Mouse (Mus musculus) heart, postnatal 0 days (tissue): ENCODE results near the gene Mpv17.

Experiments used
- CTCF ChIP-seq: IDR thresholded peaks from 2 replicates; pipeline ENCODE4 v1.5.1; 2016; ENCODE audit warnings: antibody characterized with exemption, control low read depth, low read depth
- EP300 ChIP-seq: IDR thresholded peaks from 2 replicates; pipeline ENCODE4 v1.6.1; 2016; ENCODE audit warnings: antibody characterized with exemption, low read depth

- no peak for TF ChIP-seq CTCF
- TF ChIP-seq EP300: no peak
Measured at GRCm38 (mm10) chr5:31105814-31106335, 48.2 kb downstream of the Mpv17 start, which contains the start of gene Dnajc5g.
